Mouse (Mus musculus): ENCODE measurements at regions not wholly inside any gene's neighbourhood (a gene's known extent, or its start where the extent isn't known, plus 50 kb on each side); places are given as distances from the start of the nearest gene placed in this dataset.

GRCm38 (mm10) chr9:61753795-61754194, 160.5 kb downstream of the Rplp1 start:
- H3K4me3 ChIP-seq (ENCODE audit: low read depth, low read length) = no peak overlapping the region
- 0 out of 2 replicates have a peak overlapping the region, but pooled peaks have one; percentile 1 for H3K4me2 ChIP-seq (ENCODE audit: low read depth)
- H3K36me3 ChIP-seq (ENCODE audit: insufficient read depth) = no peaks in the 10 kb centered on the region
- H3K9ac ChIP-seq = no peak overlapping the region
- no peak for TF ChIP-seq CTCF (IDR thresholded peaks at IDR 0.05; ENCODE audit: low read depth)
- ATAC-seq (no peak), DNase-seq (no peak)
- 26% methylated on average over 10 of the region's 10 CpGs for WGBS
- no peak overlapping the region for H3K27ac ChIP-seq (ENCODE audit: low read depth, low read length)
- no peaks in the 10 kb centered on the region for H3K9me3 ChIP-seq (ENCODE audit: low read length)
- peaks cover 12% of the 10 kb centered on the region; the same call in 1 of the 2 replicates for H3K4me1 ChIP-seq (ENCODE audit: insufficient read depth)
- no peaks in the 10 kb centered on the region for H3K27me3 ChIP-seq (ENCODE audit: insufficient read depth, low read length)

- no peaks in the 10 kb centered on the region for H3K36me3 ChIP-seq (ENCODE audit: insufficient read depth)
- H3K27ac ChIP-seq (ENCODE audit: low read depth, low read length) = no peak overlapping the region
- H3K4me3 ChIP-seq (ENCODE audit: low read depth, low read length) = no peak overlapping the region
- ATAC-seq = no peak
- 88% methylated on average over 4 of the region's 4 CpGs for WGBS
- H3K27me3 ChIP-seq (ENCODE audit: insufficient read depth, low read length) = no peaks in the 10 kb centered on the region
- DNase-seq = no peak
- H3K9me3 ChIP-seq (ENCODE audit: low read length) = no peaks in the 10 kb centered on the region
- H3K9ac ChIP-seq = no peak overlapping the region
- no peak for TF ChIP-seq CTCF (IDR thresholded peaks at IDR 0.05; ENCODE audit: low read depth)
- H3K4me1 ChIP-seq (ENCODE audit: insufficient read depth) = peaks cover 8% of the 10 kb centered on the region; the same call in 1 of the 2 replicates
- H3K4me2 ChIP-seq (ENCODE audit: low read depth) = no peak overlapping the region
Measured at GRCm38 (mm10) chr9:61749201-61749600, 165.1 kb downstream of the Rplp1 start.

DNA sequence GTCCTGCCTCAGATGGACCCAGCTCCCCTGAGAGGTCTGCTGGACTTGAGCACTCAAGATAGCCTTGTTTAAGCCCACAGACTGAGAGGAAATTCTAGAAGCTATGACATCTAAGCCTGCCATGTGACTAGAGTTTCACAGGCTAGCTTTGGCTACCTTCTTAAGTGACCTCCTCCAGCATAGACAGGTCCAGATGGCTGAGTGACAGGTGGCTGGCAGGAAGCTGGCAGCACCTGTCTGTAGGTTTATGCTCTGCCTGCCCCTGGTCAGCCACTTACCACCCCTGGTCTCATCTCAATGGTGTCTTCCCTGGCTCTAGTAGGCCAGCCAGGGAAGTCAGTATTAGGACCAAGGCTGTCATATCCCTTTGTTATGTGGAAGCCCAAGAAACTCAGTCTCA, 165.9 kb downstream of the Rplp1 start:
- TF ChIP-seq CTCF (IDR thresholded peaks at IDR 0.05; ENCODE audit: low read depth) = no peak
- H3K36me3 ChIP-seq (ENCODE audit: insufficient read depth) = no peaks in the 10 kb centered on the region
- no peak overlapping the region for H3K27ac ChIP-seq (ENCODE audit: low read depth, low read length)
- no peaks in the 10 kb centered on the region for H3K9me3 ChIP-seq (ENCODE audit: low read length)
- H3K4me2 ChIP-seq (ENCODE audit: low read depth) = no peak overlapping the region
- ATAC-seq (no peak), DNase-seq (no peak)
- peaks cover 8% of the 10 kb centered on the region; the same call in 1 of the 2 replicates for H3K4me1 ChIP-seq (ENCODE audit: insufficient read depth)
- no peak overlapping the region for H3K9ac ChIP-seq
- H3K27me3 ChIP-seq (ENCODE audit: insufficient read depth, low read length) = no peaks in the 10 kb centered on the region
- H3K4me3 ChIP-seq (ENCODE audit: low read depth, low read length) = no peak overlapping the region

- 62% methylated on average over 6 of the region's 6 CpGs for WGBS
- Histone ChIP-seq H3K9ac (no peak overlapping the region), H3K4me2 (ENCODE audit: low read depth) (no peak overlapping the region), H3K27me3 (ENCODE audit: insufficient read depth, low read length) (no peaks in the 10 kb centered on the region), H3K9me3 (ENCODE audit: low read length) (no peaks in the 10 kb centered on the region), H3K36me3 (ENCODE audit: insufficient read depth) (no peaks in the 10 kb centered on the region), H3K27ac (ENCODE audit: low read depth, low read length) (no peak overlapping the region), H3K4me1 (ENCODE audit: insufficient read depth) (peaks cover 8% of the 10 kb centered on the region; the same call in 1 of the 2 replicates), H3K4me3 (ENCODE audit: low read depth, low read length) (no peak overlapping the region)
- ATAC-seq = no peak
- DNase-seq = no peak
- TF ChIP-seq CTCF (IDR thresholded peaks at IDR 0.05; ENCODE audit: low read depth) = no peak
Measured at GRCm38 (mm10) chr9:61746401-61746800, 167.9 kb downstream of the Rplp1 start.

GRCm38 (mm10) chr9:61745301-61745801, 169.0 kb downstream of the Rplp1 start:
- Histone ChIP-seq H3K4me2 (ENCODE audit: low read depth) (no peak overlapping the region), H3K4me1 (ENCODE audit: insufficient read depth) (peaks cover 8% of the 10 kb centered on the region; the same call in 1 of the 2 replicates), H3K36me3 (ENCODE audit: insufficient read depth) (no peaks in the 10 kb centered on the region), H3K9ac (no peak overlapping the region), H3K27me3 (ENCODE audit: insufficient read depth, low read length) (no peaks in the 10 kb centered on the region), H3K9me3 (ENCODE audit: low read length) (no peaks in the 10 kb centered on the region), H3K4me3 (ENCODE audit: low read depth, low read length) (no peak overlapping the region), H3K27ac (ENCODE audit: low read depth, low read length) (no peak overlapping the region)
- no peak for TF ChIP-seq CTCF (IDR thresholded peaks at IDR 0.05; ENCODE audit: low read depth)
- ATAC-seq (peak; percentile 90), DNase-seq (peak; percentile 65)
- 18% methylated on average over 7 of the region's 7 CpGs for WGBS

DNA sequence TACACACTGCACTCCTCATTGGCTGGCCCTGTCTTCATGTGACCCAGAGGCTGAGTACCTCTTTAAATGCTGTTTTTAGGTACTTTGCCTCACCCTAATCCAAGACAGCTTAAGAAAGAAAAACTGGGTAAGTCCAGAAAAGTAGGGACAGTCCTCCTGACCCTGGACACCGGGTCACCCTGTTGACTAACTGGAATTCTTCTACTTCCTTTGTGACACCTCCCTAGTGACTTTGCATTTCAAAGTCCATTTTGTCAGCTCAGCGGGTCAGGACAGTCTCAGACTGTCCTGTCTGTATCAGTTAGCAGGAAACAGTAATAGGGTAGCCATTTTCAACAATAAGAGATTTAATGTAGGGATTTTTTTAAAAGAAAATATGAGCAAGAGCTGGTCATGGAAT, 180.8 kb downstream of the Rplp1 start:
- Histone ChIP-seq H3K4me2 (ENCODE audit: low read depth) (no peak overlapping the region), H3K4me3 (ENCODE audit: low read depth, low read length) (no peak overlapping the region), H3K27ac (ENCODE audit: low read depth, low read length) (no peak overlapping the region), H3K9ac (no peak overlapping the region), H3K4me1 (ENCODE audit: insufficient read depth) (no peaks in the 10 kb centered on the region), H3K9me3 (ENCODE audit: low read length) (no peaks in the 10 kb centered on the region), H3K27me3 (ENCODE audit: insufficient read depth, low read length) (no peaks in the 10 kb centered on the region), H3K36me3 (ENCODE audit: insufficient read depth) (no peaks in the 10 kb centered on the region)
- no peak for TF ChIP-seq CTCF (IDR thresholded peaks at IDR 0.05; ENCODE audit: low read depth)
- WGBS = 76% methylated on average over 2 of the region's 2 CpGs
- ATAC-seq (no peak), DNase-seq (no peak)

DNA sequence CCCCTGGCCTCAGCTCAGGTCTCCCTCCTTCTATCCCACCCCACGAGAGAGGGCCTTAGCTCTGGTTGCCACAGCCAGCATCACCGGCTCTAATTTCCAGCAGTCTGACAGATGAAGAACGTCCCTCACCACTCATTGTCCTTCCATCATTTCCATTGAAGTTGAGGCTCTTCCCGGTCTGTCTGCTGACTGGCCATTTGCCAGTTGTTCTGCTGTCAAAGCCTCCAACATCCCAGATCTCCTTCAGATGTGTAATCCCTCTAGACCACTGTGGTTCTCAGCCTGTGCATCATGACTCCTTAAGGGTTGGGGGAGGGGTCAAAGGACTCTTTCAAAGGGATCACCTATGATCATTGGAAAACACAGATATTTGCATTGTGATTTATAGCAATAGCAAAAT, 181.6 kb downstream of the Rplp1 start:
- no peaks in the 10 kb centered on the region for H3K9me3 ChIP-seq (ENCODE audit: low read length)
- no peaks in the 10 kb centered on the region for H3K4me1 ChIP-seq (ENCODE audit: insufficient read depth)
- no peak overlapping the region for H3K27ac ChIP-seq (ENCODE audit: low read depth, low read length)
- ATAC-seq (no peak), DNase-seq (no peak)
- WGBS = 69% methylated on average over 4 of the region's 4 CpGs
- H3K4me3 ChIP-seq (ENCODE audit: low read depth, low read length) = no peak overlapping the region
- no peak for TF ChIP-seq CTCF (IDR thresholded peaks at IDR 0.05; ENCODE audit: low read depth)
- no peak overlapping the region for H3K4me2 ChIP-seq (ENCODE audit: low read depth)
- no peaks in the 10 kb centered on the region for H3K27me3 ChIP-seq (ENCODE audit: insufficient read depth, low read length)
- H3K36me3 ChIP-seq (ENCODE audit: insufficient read depth) = no peaks in the 10 kb centered on the region
- H3K9ac ChIP-seq = no peak overlapping the region
